Mouse (Mus musculus) midbrain, embryonic 14.5 days (tissue): ENCODE measurements around the gene Srd5a2. TPM values are rescaled to one million over a fixed set of nuclear protein-coding genes. Genes with fewer than 3 reads are reported as not detected.

Experiments used
- ATAC-seq: fragments of 200-750 bp; cut with Nextera tagmentation; 2 replicates; pipeline ENCODE4 v1.8.0; 2017; ENCODE audit warnings: moderate number of reproducible peaks, moderate library complexity; ENCODE audit not compliant: low FRiP score, low TSS enrichment
- DNase-seq: peaks from one replicate; pipeline ENCODE4 v3.0.0-alpha.2; 2015
- H3K27ac ChIP-seq: fragments of 300-500 bp; sonication (generic); replicated peaks from 2 replicates; pipeline ENCODE4 v1.5.1; 2014; ENCODE audit warnings: mild to moderate bottlenecking, low read depth, low read length, moderate library complexity
- H3K27me3 ChIP-seq: fragments of 300-500 bp; sonication (generic); 2 replicates; pipeline ENCODE4 v1.6.1; 2014; ENCODE audit warnings: low read length, control low read depth, mixed read lengths; ENCODE audit not compliant: control insufficient read depth, insufficient read depth
- H3K36me3 ChIP-seq: fragments of 300-500 bp; sonication (generic); 2 replicates; pipeline ENCODE4 v1.6.1; 2014; ENCODE audit warnings: low read length, control low read depth; ENCODE audit not compliant: control insufficient read depth, insufficient read depth
- H3K4me1 ChIP-seq: fragments of 300-500 bp; sonication (generic); 2 replicates; pipeline ENCODE4 v1.6.1; 2014; ENCODE audit warnings: mild to moderate bottlenecking, antibody characterized with exemption, low read length, control low read depth; ENCODE audit not compliant: control insufficient read depth, insufficient read depth
- H3K4me2 ChIP-seq: fragments of 300-500 bp; sonication (generic); 2 replicates; pipeline ENCODE4 v1.6.1; 2014; ENCODE audit warnings: mild to moderate bottlenecking, low read length, moderate library complexity
- H3K4me3 ChIP-seq: fragments of 300-500 bp; sonication (generic); replicated peaks from 2 replicates; pipeline ENCODE4 v1.5.1; 2014; ENCODE audit warnings: low read depth, low read length
- H3K9ac ChIP-seq: fragments of 300-500 bp; sonication (generic); replicated peaks from 2 replicates; pipeline ENCODE4 v1.6.1; 2014; ENCODE audit warnings: mild to moderate bottlenecking, low read length, moderate library complexity
- H3K9me3 ChIP-seq: fragments of 300-500 bp; sonication (generic); 2 replicates; pipeline ENCODE4 v1.6.1; 2016; ENCODE audit warnings: low read length, control low read depth, mixed read lengths; ENCODE audit not compliant: control insufficient read depth
- WGBS: fragments of 180-500 bp; shearing (Covaris S2); extraction: QIAGEN DNeasy Blood & Tissue Kit; methylation state at CpG from one replicate; pipeline ENCODE4 v1.1.7; 2014; 5-methylcytosine and 5-hydroxymethylcytosine counted together
- polyA plus RNA-seq: library from polyadenylated mRNA; unstranded; fragments of >200 nt; fragmentation: Nextera tagmentation; extraction: Ambion mirVana; gene quantifications from 2 replicates; pipeline ENCODE4 v1.2.1, GENCODE M21; 2014

Srd5a2 gene
- polyA plus RNA-seq, 1 experiment from 2014 or later, result not detected

- WGBS, result 3% methylated on average over 19 of the region's 19 CpGs
- Histone ChIP-seq H3K4me3 (peak overlapping the region; percentile 30; the same call in 1 of the 2 replicates), H3K4me2 (peak overlapping the region; percentile 54; the same call in 1 of the 2 replicates), H3K9ac (no peak overlapping the region), H3K4me1 (0 out of 2 replicates have a peak, but pooled peaks cover 2% of the 10 kb centered on the region), H3K9me3 (no peaks in the 10 kb centered on the region), H3K27ac (no peak overlapping the region), H3K27me3 (peaks cover 38% of the 10 kb centered on the region), H3K36me3 (no peaks in the 10 kb centered on the region)
- ATAC-seq, result no peak
- peak; percentile 1 for DNase-seq
These were observed 607 bp upstream of the Srd5a2 start for GRCm38 (mm10) chr17:74048229-74048816.

- no peak overlapping the region for H3K4me3 ChIP-seq
- peaks cover 29% of the 10 kb centered on the region for H3K27me3 ChIP-seq
- DNase-seq (no peak), ATAC-seq (no peak)
- WGBS, result 61% methylated on average over 4 of the region's 4 CpGs
- H3K36me3 ChIP-seq, result no peaks in the 10 kb centered on the region
- no peak overlapping the region for H3K9ac ChIP-seq
- H3K4me2 ChIP-seq, result no peak overlapping the region
- no peak overlapping the region for H3K27ac ChIP-seq
- 0 out of 2 replicates have a peak, but pooled peaks cover 2% of the 10 kb centered on the region for H3K4me1 ChIP-seq
- H3K9me3 ChIP-seq, result no peaks in the 10 kb centered on the region
These were observed 4.0 kb downstream of the Srd5a2 start for GRCm38 (mm10) chr17:74043754-74044153.

- ATAC-seq (peak; percentile 83), DNase-seq (peak; percentile 91)
- Histone ChIP-seq H3K4me3 (no peak overlapping the region), H3K4me1 (no peaks in the 10 kb centered on the region), H3K9ac (no peak overlapping the region), H3K27me3 (no peaks in the 10 kb centered on the region), H3K9me3 (no peaks in the 10 kb centered on the region), H3K4me2 (no peak overlapping the region; the same call in 1 of the 2 replicates), H3K36me3 (no peaks in the 10 kb centered on the region), H3K27ac (no peak overlapping the region)
- 37% methylated on average over 8 of the region's 8 CpGs for WGBS
These were observed 27.1 kb downstream of the Srd5a2 start for GRCm38 (mm10) chr17:74020526-74021203.

GRCm38 (mm10) chr17:74018281-74018680 lies 29.4 kb downstream of the Srd5a2 start:
- WGBS, result 83% methylated on average over 4 of the region's 4 CpGs
- H3K27me3 ChIP-seq, result no peaks in the 10 kb centered on the region
- ATAC-seq, result no peak

GRCm38 (mm10) chr17:74017649-74018048 lies 30.1 kb downstream of the Srd5a2 start:
- no peak overlapping the region for H3K27ac ChIP-seq
- H3K4me3 ChIP-seq, result no peak overlapping the region
- H3K4me2 ChIP-seq, result no peak overlapping the region
- H3K4me1 ChIP-seq, result no peaks in the 10 kb centered on the region
- H3K9me3 ChIP-seq, result no peaks in the 10 kb centered on the region
- no peak for DNase-seq
- no peak overlapping the region for H3K9ac ChIP-seq
- no peaks in the 10 kb centered on the region for H3K36me3 ChIP-seq
- WGBS, result 96% methylated on average over 1 of the region's 1 CpGs
- no peak for ATAC-seq
- H3K27me3 ChIP-seq, result no peaks in the 10 kb centered on the region

More at GRCm38 (mm10) chr17:74018281-74018680, 29.4 kb downstream of the Srd5a2 start:
- no peaks in the 10 kb centered on the region for H3K4me1 ChIP-seq
- H3K4me3 ChIP-seq, result no peak overlapping the region
- no peak overlapping the region for H3K4me2 ChIP-seq
- no peak overlapping the region for H3K27ac ChIP-seq
- no peaks in the 10 kb centered on the region for H3K9me3 ChIP-seq
- no peak for DNase-seq
- no peak overlapping the region for H3K9ac ChIP-seq
- no peaks in the 10 kb centered on the region for H3K36me3 ChIP-seq

GRCm38 (mm10) chr17:74015128-74015527 lies 32.6 kb downstream of the Srd5a2 start:
- ATAC-seq (no peak), DNase-seq (no peak)
- no peaks in the 10 kb centered on the region for H3K9me3 ChIP-seq
- no peaks in the 10 kb centered on the region for H3K36me3 ChIP-seq
- H3K4me3 ChIP-seq, result no peak overlapping the region
- H3K27me3 ChIP-seq, result no peaks in the 10 kb centered on the region
- H3K4me2 ChIP-seq, result no peak overlapping the region
- H3K9ac ChIP-seq, result no peak overlapping the region
- H3K4me1 ChIP-seq, result no peaks in the 10 kb centered on the region
- H3K27ac ChIP-seq, result no peak overlapping the region
- 92% methylated on average over 6 of the region's 6 CpGs for WGBS

GRCm38 (mm10) chr17:74008680-74009079 lies 39.0 kb downstream of the Srd5a2 start:
- Histone ChIP-seq H3K9ac (no peak overlapping the region), H3K36me3 (no peaks in the 10 kb centered on the region), H3K4me3 (no peak overlapping the region), H3K27ac (no peak overlapping the region), H3K4me1 (no peaks in the 10 kb centered on the region), H3K27me3 (no peaks in the 10 kb centered on the region), H3K9me3 (no peaks in the 10 kb centered on the region), H3K4me2 (no peak overlapping the region)
- DNase-seq (no peak), ATAC-seq (no peak)
- 32% methylated on average over 4 of the region's 4 CpGs for WGBS

GRCm38 (mm10) chr17:74007001-74007400 lies 40.7 kb downstream of the Srd5a2 start:
- Histone ChIP-seq H3K4me1 (no peaks in the 10 kb centered on the region), H3K9ac (no peak overlapping the region), H3K27me3 (no peaks in the 10 kb centered on the region), H3K9me3 (no peaks in the 10 kb centered on the region), H3K4me3 (no peak overlapping the region), H3K27ac (no peak overlapping the region), H3K4me2 (no peak overlapping the region), H3K36me3 (no peaks in the 10 kb centered on the region)
- DNase-seq (no peak), ATAC-seq (no peak)
- 84% methylated on average over 8 of the region's 8 CpGs for WGBS

- Histone ChIP-seq H3K4me3 (no peak overlapping the region), H3K27me3 (no peaks in the 10 kb centered on the region), H3K4me1 (no peaks in the 10 kb centered on the region), H3K9me3 (no peaks in the 10 kb centered on the region), H3K9ac (no peak overlapping the region), H3K36me3 (no peaks in the 10 kb centered on the region), H3K27ac (no peak overlapping the region), H3K4me2 (no peak overlapping the region)
- no peak for ATAC-seq
- WGBS, result 72% methylated on average over 2 of the region's 2 CpGs
- DNase-seq, result no peak
These were observed 45.3 kb downstream of the Srd5a2 start for GRCm38 (mm10) chr17:74002396-74002795.
